Mouse (Mus musculus) embryo, embryonic 10.5 days (tissue): ENCODE data around the gene Wipf1.
"Not testable (repeated sequence)": the region's sequence is repeated elsewhere in the genome, so short reads cannot be mapped to it uniquely, and the experiment has no call there.

Experiments
- DNase-seq: peaks from one replicate; pipeline ENCODE4 v3.0.0-alpha.2; 2015; ENCODE audit warnings: low spot score

Wipf1 gene

DNA sequence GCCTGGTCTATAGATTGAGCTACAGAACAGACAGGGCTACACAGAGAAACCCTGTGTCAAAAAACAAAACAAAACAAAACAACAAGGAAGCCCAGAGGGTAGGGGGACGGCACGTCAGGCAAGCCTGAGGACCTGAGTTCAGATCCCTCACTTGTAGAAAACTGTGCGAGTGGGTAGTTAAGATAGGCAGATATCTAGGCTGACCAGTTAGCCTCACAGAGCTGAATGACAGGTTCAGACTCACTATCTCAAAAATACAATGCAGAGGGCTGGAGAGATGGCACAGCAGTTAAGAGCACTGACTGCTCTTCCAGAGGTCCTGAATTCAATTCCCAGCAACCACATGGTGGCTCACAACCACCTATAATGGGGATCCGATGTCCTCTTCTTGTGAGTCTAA, 23.2 kb downstream of the Wipf1 start:
- not testable (repeated sequence) for DNase-seq

DNA sequence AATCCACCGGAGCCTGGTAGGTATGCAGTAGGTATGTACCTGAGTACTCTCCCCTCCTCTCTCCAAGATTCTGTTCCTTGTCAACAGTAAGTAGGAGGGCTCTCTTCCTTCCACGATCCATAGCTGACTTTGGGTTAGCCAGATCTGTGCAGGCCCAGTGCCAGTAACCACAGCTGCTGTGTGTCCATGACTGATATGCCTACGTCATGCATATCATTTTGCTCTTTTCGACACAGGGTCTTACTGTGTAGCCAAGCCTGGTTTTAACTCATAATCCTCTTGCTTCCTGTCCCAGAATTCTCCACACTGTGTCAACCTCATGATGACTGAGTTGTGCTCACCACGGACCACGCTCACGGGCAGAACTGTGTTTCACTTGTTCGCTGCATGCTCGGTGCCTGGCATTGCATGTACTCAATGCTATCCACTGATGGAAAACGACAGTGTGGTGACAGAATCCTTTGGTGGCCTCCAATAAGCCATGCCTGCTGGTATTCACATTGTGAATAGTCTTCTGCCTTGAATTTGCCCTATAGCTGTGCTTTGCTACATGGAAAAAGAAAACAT, 26.6 kb downstream of the Wipf1 start:
- no peak for DNase-seq

GRCm38 (mm10) chr2:73500864-73501263, 28.7 kb downstream of the Wipf1 start:
- DNase-seq = no peak

GRCm38 (mm10) chr2:73498322-73498721, 31.2 kb downstream of the Wipf1 start:
- no peak for DNase-seq

DNA sequence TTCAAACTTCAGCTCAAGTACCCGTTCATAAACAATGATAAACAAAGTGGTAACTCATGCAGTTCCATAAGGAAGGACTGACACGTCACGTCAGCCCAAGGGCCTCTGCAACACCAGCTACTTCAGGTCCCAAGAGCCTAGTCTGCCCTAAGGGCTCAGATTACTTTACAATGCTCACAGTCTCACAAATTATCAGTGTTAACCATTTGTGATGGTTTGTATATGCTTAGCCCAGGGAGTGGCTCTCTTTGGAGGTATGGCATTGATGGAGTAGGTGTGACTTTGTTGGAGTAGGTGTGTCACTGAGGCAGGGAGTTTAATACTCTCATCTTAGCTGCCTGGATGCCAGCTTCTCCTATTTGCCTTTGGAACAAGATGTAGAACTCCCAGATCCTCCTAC, 32.0 kb downstream of the Wipf1 start:
- no peak for DNase-seq

- no peak for DNase-seq
Measured at GRCm38 (mm10) chr2:73496944-73497343, 32.6 kb downstream of the Wipf1 start.

- DNase-seq = no peak
Measured at GRCm38 (mm10) chr2:73496329-73496685, 33.2 kb downstream of the Wipf1 start.

GRCm38 (mm10) chr2:73495617-73496328, 33.8 kb downstream of the Wipf1 start:
- peak; percentile 68 for DNase-seq

- no peak for DNase-seq
Measured at GRCm38 (mm10) chr2:73493517-73493916, 36.0 kb downstream of the Wipf1 start.

DNA sequence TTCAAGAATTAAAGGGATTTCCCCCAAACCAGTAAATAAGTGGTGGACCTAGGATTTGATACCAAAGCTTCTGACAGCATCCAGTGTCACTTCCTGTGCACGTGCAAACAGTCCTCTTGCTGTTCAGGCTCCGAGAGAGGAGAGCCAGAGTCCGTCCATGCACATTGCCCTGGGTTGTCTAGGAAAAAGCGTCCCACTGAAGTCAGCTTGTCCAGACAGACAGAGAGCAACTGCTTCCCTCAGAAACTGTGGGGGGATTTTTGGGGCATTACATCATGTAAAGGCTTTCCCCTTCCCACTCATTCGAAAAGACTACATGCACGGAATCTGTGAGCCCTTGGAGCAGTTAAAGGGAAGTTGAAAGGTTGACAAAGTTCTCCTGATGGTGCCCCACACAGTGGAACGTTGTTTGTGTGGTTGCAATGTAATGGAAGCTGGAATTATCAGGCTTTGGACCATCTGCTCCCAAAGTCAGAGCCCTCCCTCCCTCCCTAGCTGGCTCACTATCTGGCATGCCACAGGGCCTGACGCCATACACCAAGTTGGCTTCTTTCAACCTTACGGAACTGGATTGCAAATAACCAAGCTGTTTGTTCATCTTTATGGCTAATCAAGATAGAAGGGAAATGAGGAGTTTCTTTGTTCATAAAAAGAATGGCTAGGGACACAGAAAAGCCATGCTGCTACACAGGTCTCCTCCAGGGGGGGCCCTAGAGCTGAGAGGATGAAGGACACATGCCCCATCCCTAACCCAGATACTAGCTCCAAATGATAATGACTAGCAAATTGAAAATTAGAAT, 37.9 kb downstream of the Wipf1 start:
- DNase-seq = peak; percentile 63

GRCm38 (mm10) chr2:73490466-73490865, 39.1 kb downstream of the Wipf1 start:
- no peak for DNase-seq

- no peak for DNase-seq
Measured at GRCm38 (mm10) chr2:73486120-73486601, 43.4 kb downstream of the Wipf1 start.

DNA sequence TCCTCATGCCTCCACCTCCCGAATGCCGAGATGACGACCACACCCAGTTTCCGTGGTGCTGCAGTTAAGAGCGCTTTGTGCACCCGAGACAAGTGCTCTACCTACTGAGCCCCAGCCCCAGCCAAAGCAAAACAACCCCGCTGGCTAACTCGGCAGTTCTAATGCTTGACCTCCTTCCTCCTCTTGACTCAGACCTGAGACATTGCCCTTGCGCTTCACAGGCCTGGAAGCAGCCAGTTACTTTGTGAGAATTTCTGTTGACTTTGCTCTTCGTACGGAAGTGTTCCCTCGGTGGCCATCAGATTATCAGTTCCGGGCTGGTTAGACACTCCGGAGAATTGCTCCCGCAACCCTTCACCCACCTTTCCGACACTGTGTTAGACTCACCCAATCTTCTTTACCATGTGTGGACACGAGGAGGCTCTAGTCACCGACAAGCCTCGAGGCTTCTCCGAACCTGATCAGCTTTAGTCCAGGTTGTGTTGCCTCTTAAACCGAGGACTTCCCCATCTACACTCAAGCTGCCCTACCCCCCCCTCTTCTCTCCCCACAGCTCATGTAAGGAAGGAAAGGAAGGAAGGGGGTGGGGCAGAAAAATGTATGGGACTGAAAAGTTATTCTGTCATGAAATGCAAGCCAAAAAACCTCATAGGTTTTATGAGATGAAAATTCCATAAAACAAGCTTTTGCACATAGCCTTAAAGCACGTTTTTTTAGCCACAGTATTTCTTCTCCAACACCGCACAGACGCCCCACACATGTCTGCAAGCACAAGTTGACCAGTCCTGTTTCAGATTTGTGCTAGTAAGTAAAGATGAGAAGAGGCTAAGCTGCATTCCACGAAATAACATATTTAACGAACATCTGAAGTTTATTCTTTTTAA, 44.1 kb downstream of the Wipf1 start:
- DNase-seq = no peak

DNA sequence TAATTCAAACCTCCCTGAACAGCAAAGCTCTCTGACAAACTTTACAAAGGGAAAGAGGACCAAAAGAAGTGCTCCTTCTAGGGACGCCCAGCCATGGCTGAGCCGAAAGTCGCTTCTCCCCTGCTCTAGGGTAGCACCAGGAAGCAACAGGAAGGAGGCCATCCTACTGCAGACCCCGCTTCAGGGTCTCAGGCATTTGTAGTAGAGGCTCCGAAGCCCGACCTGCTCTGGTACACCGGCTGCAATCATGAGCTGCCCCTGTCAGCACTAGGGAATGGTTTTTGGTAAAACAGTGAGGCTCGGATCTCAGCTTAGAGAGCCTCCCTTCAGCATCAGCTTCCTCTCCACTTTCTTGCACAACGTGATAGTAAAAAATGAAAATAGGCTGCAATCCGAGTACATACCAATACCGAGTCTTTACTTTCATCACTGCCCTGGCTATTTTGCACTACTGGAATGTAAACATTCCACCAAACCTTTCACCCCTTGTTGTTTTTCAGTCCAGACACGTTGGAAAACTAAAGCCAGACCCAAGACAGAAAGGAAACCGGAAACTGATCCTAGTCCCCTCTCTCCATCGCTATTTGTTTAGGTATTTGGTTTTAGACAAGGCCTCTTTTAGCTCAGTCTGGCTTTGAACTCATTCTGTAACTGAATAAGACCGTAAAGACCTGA, 44.8 kb downstream of the Wipf1 start:
- DNase-seq = peak; percentile 38

- DNase-seq = no peak
Measured at GRCm38 (mm10) chr2:73478805-73479204, 50.7 kb downstream of the Wipf1 start.

DNA sequence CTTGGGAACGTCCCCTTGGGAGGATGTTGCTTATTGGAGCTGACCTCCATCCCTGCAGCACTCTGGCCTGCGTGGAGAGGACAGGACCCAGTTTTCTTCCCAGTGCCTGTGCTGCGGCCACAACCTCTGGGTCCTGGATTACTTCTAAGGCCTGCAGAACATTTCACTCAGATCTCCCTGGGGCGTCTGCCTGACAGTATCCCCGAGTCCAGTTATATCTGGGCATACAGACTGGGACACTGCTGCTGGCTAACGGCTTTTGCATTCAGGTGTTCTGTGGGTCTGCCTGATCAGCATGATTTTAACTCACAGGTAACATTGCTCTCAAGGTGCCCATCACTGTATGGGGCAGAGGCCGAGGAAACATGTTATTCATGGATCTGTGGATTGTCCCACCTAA, 52.0 kb downstream of the Wipf1 start:
- no peak for DNase-seq

DNA sequence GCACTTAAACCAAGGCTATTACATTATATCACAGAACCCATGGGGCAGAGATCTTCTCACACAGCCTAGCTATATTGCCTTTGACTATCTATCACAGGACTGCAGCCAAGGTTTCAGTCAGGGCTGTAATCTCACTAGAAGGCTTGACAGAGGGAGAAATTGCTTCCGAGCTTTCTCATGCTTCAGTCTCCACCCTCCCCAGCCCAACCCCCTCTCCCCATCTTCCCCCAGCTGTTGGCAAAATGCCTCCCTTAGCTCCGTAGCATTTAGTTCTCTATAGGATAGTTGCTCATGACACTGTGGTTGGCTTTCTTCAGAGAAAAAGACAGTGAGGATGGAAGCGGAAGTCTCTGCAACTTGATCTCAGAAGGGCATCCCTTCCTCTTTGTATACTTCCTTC, 54.0 kb downstream of the Wipf1 start:
- DNase-seq = no peak

GRCm38 (mm10) chr2:73472130-73472529, 57.4 kb downstream of the Wipf1 start:
- DNase-seq = no peak

DNA sequence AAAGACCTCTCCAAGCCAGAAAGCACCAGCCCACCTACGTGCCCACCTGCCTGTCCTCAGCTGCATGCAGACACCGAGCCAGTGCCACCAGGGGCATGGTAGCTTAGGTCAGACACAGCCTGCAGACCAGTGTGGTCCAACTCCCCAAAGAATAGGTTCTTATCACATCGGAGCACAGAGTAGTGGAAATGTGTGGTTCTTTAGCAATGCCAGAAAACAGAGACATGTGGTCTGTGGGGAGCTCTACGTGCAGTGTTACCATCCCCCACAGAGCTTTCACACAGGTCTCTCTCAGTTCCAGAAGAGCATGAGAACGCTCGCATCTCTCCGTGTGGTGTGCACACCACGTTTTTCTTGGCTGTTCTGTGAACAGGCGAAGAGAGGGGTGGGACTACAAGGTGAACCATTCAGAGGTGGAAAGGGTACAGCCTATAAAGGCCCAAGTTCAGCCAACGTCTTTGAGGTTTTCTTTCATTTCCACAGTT, 59.3 kb downstream of the Wipf1 start:
- no peak for DNase-seq

- DNase-seq = no peak
Measured at GRCm38 (mm10) chr2:73469552-73469951, 60.0 kb downstream of the Wipf1 start.

DNA sequence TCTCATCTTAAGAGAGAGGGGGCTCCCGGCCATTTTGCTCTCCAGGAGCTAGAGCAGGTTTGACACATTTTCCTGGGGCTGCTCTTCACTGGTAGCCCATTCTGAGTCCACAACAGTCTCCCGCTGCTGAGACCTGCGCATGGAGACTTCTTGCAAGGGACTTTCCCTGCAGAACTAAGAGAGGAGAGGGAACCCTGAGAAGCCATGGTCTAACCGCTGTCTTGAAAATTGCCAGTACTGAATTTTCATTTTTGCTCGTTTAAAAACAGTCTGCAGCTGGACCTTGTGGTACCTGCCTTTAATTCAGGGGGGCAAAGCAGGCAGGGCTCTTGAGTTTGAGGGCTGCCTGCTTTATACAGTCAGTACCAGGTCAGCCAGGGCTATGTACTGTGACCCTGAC, 60.5 kb downstream of the Wipf1 start:
- no peak for DNase-seq
